Mouse (Mus musculus) limb, embryonic 13.5 days (tissue): ENCODE measurements around the gene Lrp8. TPM values are rescaled to one million over a fixed set of nuclear protein-coding genes. Genes with fewer than 3 reads are reported as not detected.

ENCODE experiments used
- ATAC-seq: fragments of 200-750 bp; cut with Nextera tagmentation; 2 replicates; pipeline ENCODE4 v1.8.0; 2017; ENCODE audit warnings: low read depth, moderate number of reproducible peaks, moderate TSS enrichment; ENCODE audit not compliant: low FRiP score
- H3K27ac ChIP-seq: fragments of 300-500 bp; sonication (generic); 2 replicates; pipeline ENCODE4 v1.5.1; 2015; ENCODE audit warnings: inconsistent platforms, mild to moderate bottlenecking, moderate library complexity
- H3K27me3 ChIP-seq: fragments of 300-500 bp; sonication (generic); 2 replicates; pipeline ENCODE4 v1.6.1; 2015; ENCODE audit warnings: mild to moderate bottlenecking, inconsistent platforms
- H3K36me3 ChIP-seq: fragments of 300-500 bp; sonication (generic); 2 replicates; pipeline ENCODE4 v1.6.1; 2015; ENCODE audit warnings: inconsistent platforms, mild to moderate bottlenecking, moderate library complexity
- H3K4me1 ChIP-seq: fragments of 300-500 bp; sonication (generic); 2 replicates; pipeline ENCODE4 v1.6.1; 2015; ENCODE audit warnings: inconsistent platforms
- H3K4me2 ChIP-seq: fragments of 300-500 bp; sonication (generic); replicated peaks from 2 replicates; pipeline ENCODE4 v1.6.1; 2015; ENCODE audit warnings: inconsistent platforms, mild to moderate bottlenecking, moderate library complexity
- H3K4me3 ChIP-seq: fragments of 300-500 bp; sonication (generic); 2 replicates; pipeline ENCODE4 v1.5.1; 2015; ENCODE audit warnings: moderate library complexity, mild to moderate bottlenecking, inconsistent platforms
- H3K9ac ChIP-seq: fragments of 300-500 bp; sonication (generic); 2 replicates; pipeline ENCODE4 v1.6.1; 2015; ENCODE audit warnings: mild to moderate bottlenecking, inconsistent platforms
- H3K9me3 ChIP-seq: fragments of 300-500 bp; sonication (generic); 2 replicates; pipeline ENCODE4 v1.6.1; 2016; ENCODE audit warnings: inconsistent platforms
- WGBS: fragments of 180-500 bp; shearing (Covaris S2); methylation state at CpG from one replicate; pipeline ENCODE4 v1.1.7; 2015; 5-methylcytosine and 5-hydroxymethylcytosine counted together
- polyA plus RNA-seq: library from polyadenylated mRNA; unstranded; fragments of >200 nt; fragmentation: Nextera tagmentation; extraction: Ambion mirVana; gene quantifications from 2 replicates; pipeline ENCODE4 v1.2.1, GENCODE M21; 2015

Gene Lrp8
- polyA plus RNA-seq, 1 experiment from 2014 or later = 3.1 TPM

DNA sequence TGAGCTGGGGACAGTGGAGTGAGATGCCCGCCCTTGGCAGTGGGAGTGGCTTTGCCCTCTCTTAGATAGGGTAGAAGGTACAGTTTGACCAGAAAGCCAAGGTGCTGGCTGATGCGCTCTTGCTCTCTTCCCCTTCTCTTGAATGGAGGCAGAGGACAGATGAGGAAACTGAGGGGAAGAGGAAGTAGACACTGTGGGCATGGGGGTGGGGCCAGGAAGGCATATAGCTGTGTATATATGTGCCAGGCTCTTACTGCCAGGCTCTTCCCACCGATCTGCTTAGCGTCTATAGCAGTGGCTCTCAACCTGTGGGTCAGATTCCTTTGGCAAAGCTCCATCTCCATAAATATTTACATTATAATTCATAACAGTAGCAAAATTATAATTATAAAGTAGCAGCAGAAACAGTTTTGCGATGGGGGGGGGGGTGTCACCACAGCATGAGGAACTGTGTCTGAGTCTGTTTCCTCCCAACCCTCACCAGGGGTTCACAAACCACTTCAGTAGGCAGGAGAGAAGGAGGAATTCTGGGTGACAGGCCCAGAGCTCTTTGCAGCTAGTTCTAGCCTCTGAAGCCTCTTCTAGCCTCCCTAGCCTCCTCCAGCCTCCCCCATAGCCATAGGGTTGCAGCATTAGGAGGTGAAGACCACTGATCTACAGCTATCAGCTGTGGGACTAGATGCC is 24.9 kb upstream of the Lrp8 start:
- 88% methylated on average over 5 of the region's 5 CpGs for WGBS
- Histone ChIP-seq H3K4me1 (peaks cover 10% of the 10 kb centered on the region), H3K27ac (no peak overlapping the region), H3K27me3 (0 out of 2 replicates have a peak, but pooled peaks cover 8% of the 10 kb centered on the region), H3K36me3 (no peaks in the 10 kb centered on the region), H3K4me2 (no peak overlapping the region), H3K9ac (no peak overlapping the region), H3K9me3 (no peaks in the 10 kb centered on the region), H3K4me3 (no peak overlapping the region)
- ATAC-seq = no peak

DNA sequence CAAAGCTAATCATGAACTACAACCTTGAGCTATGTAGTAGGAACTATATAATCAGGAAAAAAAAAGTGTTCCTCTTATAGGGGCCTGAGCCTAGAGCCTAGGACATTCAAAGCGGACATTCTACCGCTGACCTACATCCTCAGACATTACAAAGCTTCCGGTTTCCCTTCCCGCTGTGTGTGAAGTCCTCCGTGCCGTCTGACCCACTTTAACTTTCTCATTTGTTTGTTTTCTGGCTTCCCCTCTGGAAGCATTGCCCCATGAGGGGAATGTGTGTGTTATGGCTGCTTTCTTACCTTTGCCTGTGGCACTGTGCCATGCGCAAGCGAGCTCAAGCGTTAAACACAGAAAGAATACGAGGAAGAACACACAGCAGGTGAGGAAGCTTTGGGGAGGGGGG is 18.5 kb upstream of the Lrp8 start:
- no peak for ATAC-seq
- H3K4me3 ChIP-seq = no peak overlapping the region
- no peaks in the 10 kb centered on the region for H3K9me3 ChIP-seq
- WGBS = 72% methylated on average over 10 of the region's 10 CpGs
- H3K9ac ChIP-seq = no peak overlapping the region
- H3K4me1 ChIP-seq = peaks cover 13% of the 10 kb centered on the region
- H3K4me2 ChIP-seq = no peak overlapping the region
- no peaks in the 10 kb centered on the region for H3K36me3 ChIP-seq
- H3K27ac ChIP-seq = no peak overlapping the region
- 0 out of 2 replicates have a peak, but pooled peaks cover 2% of the 10 kb centered on the region for H3K27me3 ChIP-seq

DNA sequence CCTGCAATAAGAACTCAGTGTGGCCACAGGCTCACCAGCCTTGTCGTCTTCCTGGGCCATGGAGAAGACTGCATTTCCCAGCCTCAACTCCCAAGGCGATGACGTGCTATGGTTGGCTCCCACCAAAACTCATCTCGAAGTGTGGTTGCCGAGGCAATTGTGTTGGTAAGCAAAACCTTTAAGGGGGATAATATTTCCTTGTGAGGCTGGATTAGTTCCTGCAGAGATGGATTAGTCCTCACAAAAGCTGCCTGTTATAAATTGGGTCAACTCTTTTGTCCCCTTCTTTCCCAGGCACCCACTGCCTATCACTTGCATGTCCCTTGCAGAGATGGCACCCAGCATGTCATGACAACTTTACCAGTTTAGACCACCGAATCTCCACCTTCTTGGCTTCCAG is 13.2 kb upstream of the Lrp8 start:
- H3K4me1 ChIP-seq = peaks cover 10% of the 10 kb centered on the region
- H3K9me3 ChIP-seq = no peaks in the 10 kb centered on the region
- no peak overlapping the region for H3K4me2 ChIP-seq
- no peak overlapping the region for H3K4me3 ChIP-seq
- H3K27me3 ChIP-seq = no peaks in the 10 kb centered on the region
- H3K27ac ChIP-seq = no peak overlapping the region
- H3K36me3 ChIP-seq = no peaks in the 10 kb centered on the region
- ATAC-seq = no peak
- WGBS = 86% methylated on average over 6 of the region's 6 CpGs
- H3K9ac ChIP-seq = no peak overlapping the region

DNA sequence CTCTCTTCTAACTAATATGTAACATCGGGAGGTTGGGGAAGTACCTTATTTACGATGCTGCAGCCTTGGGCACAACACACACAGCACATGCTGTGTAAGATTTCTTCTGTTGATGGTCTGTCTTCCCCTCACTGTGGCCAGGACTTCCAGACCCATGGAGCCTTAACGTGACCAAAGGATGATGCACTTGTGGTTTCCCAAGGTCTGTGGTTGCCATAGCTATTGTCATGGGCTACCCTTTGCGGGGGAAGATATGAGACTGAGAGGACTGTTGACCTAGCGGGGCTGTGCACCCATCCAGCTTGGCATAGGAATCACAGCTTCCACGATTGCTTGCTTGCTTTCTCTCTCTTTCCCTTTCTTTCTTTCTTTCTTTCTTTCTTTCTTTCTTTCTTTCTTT is 1.3 kb upstream of the Lrp8 start:
- Histone ChIP-seq H3K4me2 (no peak overlapping the region), H3K27me3 (peaks cover 24% of the 10 kb centered on the region), H3K4me1 (peaks cover 26% of the 10 kb centered on the region), H3K9me3 (no peaks in the 10 kb centered on the region), H3K4me3 (no peak overlapping the region), H3K36me3 (no peaks in the 10 kb centered on the region), H3K9ac (no peak overlapping the region), H3K27ac (no peak overlapping the region)
- WGBS = 78% methylated on average over 6 of the region's 6 CpGs
- no peak for ATAC-seq

DNA sequence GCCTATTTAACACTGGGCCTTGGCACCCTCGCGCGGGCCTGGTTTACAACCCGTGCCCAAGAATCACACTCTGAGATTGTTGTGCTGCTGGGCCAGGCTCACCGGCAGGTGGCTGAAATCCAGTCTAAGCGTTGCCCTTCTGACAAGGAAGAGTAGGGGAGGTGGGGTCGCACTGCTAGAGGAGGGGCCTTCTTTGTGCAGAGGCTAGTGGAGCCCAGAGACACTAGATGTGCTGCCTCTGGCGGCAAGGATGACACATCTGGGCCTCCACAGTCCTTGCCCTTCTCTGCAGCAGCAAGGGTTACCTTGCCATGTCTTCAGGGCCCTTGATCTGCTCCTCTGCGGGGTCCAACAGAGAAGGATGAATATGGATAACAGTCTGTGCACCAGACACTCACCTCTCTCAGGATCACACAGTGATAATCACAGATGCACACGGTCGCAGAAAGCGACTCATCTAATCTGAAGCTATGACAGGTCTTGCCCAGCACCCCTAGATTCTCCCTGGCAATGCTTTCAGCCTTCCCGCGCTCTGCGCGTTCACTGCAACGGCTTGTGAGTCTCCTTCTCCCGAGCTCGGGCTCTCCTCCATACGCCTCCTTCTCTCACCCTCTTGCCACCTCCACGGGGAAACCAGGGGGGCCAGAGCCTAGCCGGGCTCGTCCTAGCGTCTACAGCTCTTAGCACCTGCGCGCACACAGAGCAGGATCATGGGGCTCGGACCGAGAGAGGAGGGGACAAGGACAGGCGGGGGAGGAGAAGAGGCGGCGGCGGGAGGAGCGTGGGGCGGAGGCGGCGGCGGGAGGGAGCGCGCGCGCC is 486 bp upstream of the Lrp8 start:
- H3K27me3 ChIP-seq = peaks cover 24% of the 10 kb centered on the region
- peak overlapping the region; percentile 83 for H3K9ac ChIP-seq
- no peaks in the 10 kb centered on the region for H3K9me3 ChIP-seq
- H3K4me1 ChIP-seq = peaks cover 26% of the 10 kb centered on the region
- no peak overlapping the region for H3K27ac ChIP-seq
- WGBS = 1% methylated on average over 38 of the region's 41 CpGs
- H3K36me3 ChIP-seq = no peaks in the 10 kb centered on the region
- peak; percentile 54 for ATAC-seq
- H3K4me2 ChIP-seq = peak overlapping the region; percentile 98
- H3K4me3 ChIP-seq = peak overlapping the region; percentile 72

DNA sequence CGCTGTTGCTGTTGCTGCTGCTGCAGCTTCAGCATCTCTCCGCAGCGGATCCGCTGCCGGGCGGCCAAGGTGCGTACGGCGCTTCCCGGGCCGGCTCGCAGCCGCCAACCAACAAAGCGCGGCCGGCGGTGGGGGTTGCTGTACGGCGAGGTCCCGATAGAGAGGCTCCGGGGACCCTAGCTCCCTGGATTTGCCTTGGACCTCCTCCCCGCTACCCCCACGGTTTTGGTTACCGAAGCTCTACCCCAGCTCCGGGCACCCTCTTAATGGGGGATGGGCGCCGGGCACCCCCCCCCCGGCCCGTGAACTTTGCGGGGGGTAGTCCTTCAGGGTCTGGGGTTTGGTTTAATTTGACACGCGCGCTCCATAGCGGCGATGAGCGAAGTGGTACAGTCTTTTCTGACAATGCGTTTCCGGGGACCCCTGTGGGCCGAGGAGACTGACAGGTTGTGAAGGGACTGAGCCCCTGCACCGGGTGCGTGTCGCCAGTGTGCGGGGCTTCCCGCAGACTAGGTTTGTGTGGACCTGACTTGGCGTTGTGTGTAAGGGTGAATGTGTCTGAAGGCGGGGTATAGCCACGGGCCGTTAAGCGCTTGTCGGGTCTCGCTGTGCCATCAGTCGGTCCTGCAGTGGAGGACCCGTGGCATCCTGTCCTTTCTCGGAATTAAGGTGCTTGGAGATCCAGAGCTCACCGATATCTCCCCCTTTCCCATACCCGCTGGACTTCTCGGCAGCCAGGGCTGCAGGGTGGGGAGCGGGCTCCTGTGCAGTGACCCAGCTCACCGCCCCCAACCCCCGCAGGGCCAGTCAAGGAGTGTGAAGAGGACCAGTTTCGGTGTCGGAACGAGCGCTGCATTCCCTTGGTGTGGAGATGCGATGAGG is 630 bp downstream of the Lrp8 start:
- H3K4me3 ChIP-seq = peak overlapping the region; percentile 72
- peak overlapping the region; percentile 83 for H3K9ac ChIP-seq
- under 1% methylated on average over 65 of the region's 65 CpGs for WGBS
- peak overlapping the region; percentile 98 for H3K4me2 ChIP-seq
- peaks cover 24% of the 10 kb centered on the region for H3K27me3 ChIP-seq
- H3K9me3 ChIP-seq = no peaks in the 10 kb centered on the region
- no peak for ATAC-seq
- peaks cover 26% of the 10 kb centered on the region for H3K4me1 ChIP-seq
- no peaks in the 10 kb centered on the region for H3K36me3 ChIP-seq
- H3K27ac ChIP-seq = peak overlapping the region; percentile 15; the same call in 1 of the 2 replicates

DNA sequence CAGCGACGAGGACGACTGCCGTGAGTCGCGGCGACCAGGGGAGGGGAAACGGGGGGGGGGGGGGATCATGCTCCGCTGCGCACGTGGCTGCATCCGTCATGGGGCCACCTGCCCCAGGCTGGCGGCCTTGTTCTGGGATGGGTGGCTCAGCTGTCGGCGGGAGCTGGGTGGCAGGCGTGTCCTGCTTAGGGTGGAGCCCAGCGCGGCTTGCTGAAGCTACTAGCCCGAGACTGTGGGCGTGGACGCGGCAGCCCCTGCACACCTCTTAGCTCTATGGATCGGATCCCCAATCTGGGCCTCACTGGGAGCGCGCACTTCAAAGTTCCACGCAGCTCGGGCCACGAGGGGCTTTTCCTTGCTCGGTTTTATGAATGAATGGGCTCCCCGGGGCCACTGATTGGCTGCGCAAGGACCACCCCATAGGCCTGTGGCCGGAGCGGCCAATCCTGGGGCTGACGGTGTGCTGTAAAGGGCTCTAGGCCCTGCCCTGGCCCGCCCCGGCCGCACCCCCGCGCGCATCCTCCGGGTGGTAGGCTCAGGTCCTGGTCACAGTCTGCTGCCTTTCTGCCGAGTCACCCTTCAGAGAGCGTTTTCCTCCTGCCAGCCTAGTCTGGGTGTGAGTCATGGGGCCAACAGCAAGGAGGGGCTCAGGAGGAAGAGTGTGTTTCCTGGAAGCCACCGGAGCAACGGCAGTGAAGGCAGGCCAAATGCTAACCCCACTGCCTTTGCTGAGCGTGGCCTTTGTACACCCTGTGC is 1.5 kb downstream of the Lrp8 start:
- peak; percentile 86 for ATAC-seq
- WGBS = under 1% methylated on average over 46 of the region's 46 CpGs
- Histone ChIP-seq H3K36me3 (no peaks in the 10 kb centered on the region), H3K4me1 (peaks cover 26% of the 10 kb centered on the region), H3K27me3 (peaks cover 24% of the 10 kb centered on the region), H3K4me3 (peak overlapping the region; percentile 72), H3K27ac (no peak overlapping the region), H3K9ac (peak overlapping the region; percentile 83), H3K4me2 (peak overlapping the region; percentile 98), H3K9me3 (no peaks in the 10 kb centered on the region)

DNA sequence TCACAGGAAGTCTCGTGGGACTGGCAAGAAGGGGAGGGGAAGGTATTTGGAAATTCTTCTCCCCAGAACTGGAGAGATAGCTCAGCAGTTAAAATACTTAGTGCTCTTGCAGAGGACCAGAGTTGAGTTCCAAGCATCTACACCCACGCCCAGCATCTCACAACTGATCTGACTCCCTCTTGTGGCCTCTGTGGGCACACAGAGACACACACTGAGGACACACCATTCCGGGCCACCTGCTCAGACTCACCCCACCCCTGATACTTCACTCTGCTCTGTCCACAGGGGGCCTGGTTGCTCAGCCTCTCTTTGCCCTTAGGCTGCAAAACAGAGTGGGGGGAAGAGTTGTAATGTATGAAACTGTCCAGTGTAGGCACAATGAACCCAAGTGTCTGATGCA is 3.4 kb downstream of the Lrp8 start:
- Histone ChIP-seq H3K4me2 (no peak overlapping the region), H3K27ac (no peak overlapping the region), H3K9me3 (no peaks in the 10 kb centered on the region), H3K4me1 (peaks cover 26% of the 10 kb centered on the region), H3K27me3 (peaks cover 20% of the 10 kb centered on the region), H3K36me3 (no peaks in the 10 kb centered on the region), H3K4me3 (no peak overlapping the region), H3K9ac (no peak overlapping the region)
- 83% methylated on average over 3 of the region's 3 CpGs for WGBS
- no peak for ATAC-seq

DNA sequence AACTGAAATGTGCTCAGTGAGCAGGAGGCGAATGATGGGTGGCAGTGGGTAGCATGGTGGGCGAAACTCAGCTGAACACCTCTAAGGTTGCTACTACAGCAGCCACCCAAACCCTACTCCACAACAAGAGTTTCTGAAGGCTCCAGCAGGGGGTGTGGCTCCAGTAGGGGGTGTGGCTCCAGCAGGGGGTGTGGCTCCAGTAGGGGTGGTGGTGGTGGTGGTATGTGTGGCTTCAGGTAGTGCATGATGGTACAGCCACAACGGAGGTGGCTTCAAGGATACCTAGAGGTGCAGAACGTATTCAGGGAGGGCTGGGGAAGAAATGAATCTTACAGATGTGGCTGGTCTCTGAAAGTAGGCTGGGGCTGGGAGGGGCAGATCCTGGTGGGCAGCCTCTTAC is 5.7 kb downstream of the Lrp8 start:
- WGBS = 69% methylated on average over 4 of the region's 4 CpGs

DNA sequence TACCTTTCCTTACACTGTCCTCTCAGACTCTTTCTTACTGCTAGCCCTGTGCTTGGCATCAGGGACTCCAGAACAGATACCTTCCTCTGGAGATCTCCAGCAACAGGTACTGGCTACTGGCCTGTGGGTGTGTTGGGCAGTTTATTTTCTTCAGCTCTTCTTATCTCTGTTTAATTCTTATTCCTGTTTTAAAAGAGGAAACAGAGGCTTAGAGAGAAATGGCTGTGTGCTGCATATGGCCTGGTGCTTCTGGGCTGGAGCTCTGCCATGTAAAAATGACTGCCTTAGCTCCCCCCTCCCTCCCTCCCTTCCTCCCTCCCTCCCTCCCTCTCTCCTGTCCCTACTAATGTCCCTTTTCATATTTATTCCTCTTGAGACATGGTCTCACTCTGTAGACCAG is 6.6 kb downstream of the Lrp8 start:
- H3K4me3 ChIP-seq = no peak overlapping the region
- ATAC-seq = no peak
- H3K4me2 ChIP-seq = no peak overlapping the region
- H3K27ac ChIP-seq = no peak overlapping the region
- H3K36me3 ChIP-seq = no peaks in the 10 kb centered on the region
- H3K9ac ChIP-seq = no peak overlapping the region
- peaks cover 16% of the 10 kb centered on the region for H3K27me3 ChIP-seq
- no peaks in the 10 kb centered on the region for H3K9me3 ChIP-seq
- peaks cover 9% of the 10 kb centered on the region for H3K4me1 ChIP-seq

More for the DNA sequence above, 5.7 kb downstream of the Lrp8 start:
- Histone ChIP-seq H3K27me3 (peaks cover 16% of the 10 kb centered on the region), H3K9me3 (no peaks in the 10 kb centered on the region), H3K36me3 (no peaks in the 10 kb centered on the region), H3K27ac (no peak overlapping the region), H3K4me1 (peaks cover 17% of the 10 kb centered on the region), H3K4me2 (no peak overlapping the region), H3K9ac (no peak overlapping the region), H3K4me3 (no peak overlapping the region)
- no peak for ATAC-seq

DNA sequence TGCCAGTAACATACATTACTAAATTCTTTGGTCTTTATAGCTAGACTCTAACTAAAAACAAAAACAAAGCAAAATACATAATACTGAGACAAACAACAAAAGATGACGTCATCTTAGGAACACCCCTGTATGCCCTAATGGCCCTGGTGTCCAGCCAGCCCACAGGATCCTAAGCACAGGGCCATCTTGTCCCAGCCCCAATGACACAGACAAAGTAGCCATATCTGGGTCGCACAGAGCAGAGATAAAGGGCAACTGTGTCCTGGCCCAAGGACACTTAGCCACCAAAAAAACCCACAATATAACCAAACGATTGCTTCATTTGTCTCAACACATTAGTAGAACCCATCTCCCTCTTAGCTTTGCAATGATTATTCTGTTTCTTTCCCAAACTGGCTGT is 8.9 kb downstream of the Lrp8 start:
- Histone ChIP-seq H3K4me2 (no peak overlapping the region), H3K27ac (no peak overlapping the region), H3K4me3 (no peak overlapping the region), H3K36me3 (no peaks in the 10 kb centered on the region), H3K4me1 (no peaks in the 10 kb centered on the region), H3K9ac (no peak overlapping the region; the same call in 1 of the 2 replicates), H3K27me3 (no peaks in the 10 kb centered on the region), H3K9me3 (no peaks in the 10 kb centered on the region)
- ATAC-seq = no peak
- WGBS = 89% methylated on average over 3 of the region's 3 CpGs
